Mouse (Mus musculus): Measurements from ENCODE around the gene Nrxn3. TPM values are rescaled to one million over a fixed set of nuclear protein-coding genes. Genes with fewer than 3 reads are reported as not detected.

Gene Nrxn3
- total RNA-seq, 2 experiments from 2014 or later, result 0.23 TPM; not detected in 1

DNA sequence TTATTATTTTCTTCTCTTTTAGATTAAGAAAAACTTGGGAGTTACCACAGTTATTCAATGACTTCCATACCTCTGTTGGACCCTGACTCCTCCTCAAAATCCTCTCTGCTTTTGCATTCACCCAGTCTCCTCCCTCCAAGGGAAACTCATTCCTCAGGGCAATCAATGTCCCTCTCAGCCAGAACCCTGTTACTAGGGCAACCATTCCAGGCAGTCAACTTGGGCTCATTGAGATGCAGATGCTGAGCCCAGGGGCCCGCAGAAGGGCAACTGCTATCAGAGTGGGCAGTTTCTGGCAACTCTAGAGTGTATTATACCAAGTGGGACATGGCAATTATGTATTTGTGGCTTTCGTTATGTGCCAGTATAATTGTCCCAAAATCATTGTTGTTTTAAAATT is 188.1 kb downstream of the Nrxn3 start:
- DNase-seq, result no peak

GRCm38 (mm10) chr12:88916752-88917151 is 194.1 kb downstream of the Nrxn3 start:
- no peak for DNase-seq
- intact Hi-C loops (cut with DNase I), result no loop called here

More for the DNA sequence above, 188.1 kb downstream of the Nrxn3 start:
- intact Hi-C loops (cut with DNase I), result no loop called here

- intact Hi-C loops (cut with DNase I), result no loop called here
- no peak for DNase-seq
These were observed 202.2 kb downstream of the Nrxn3 start for GRCm38 (mm10) chr12:88924896-88925295.

- DNase-seq, result no peak
- intact Hi-C loops (cut with DNase I), result no loop called here
These were observed 203.6 kb downstream of the Nrxn3 start for GRCm38 (mm10) chr12:88926306-88926705.

GRCm38 (mm10) chr12:88931713-88932112 is 209.0 kb downstream of the Nrxn3 start:
- DNase-seq, result no peak
- intact Hi-C loops (cut with DNase I), result no loop called here

GRCm38 (mm10) chr12:88939679-88940078 is 217.0 kb downstream of the Nrxn3 start:
- no peak for DNase-seq

DNA sequence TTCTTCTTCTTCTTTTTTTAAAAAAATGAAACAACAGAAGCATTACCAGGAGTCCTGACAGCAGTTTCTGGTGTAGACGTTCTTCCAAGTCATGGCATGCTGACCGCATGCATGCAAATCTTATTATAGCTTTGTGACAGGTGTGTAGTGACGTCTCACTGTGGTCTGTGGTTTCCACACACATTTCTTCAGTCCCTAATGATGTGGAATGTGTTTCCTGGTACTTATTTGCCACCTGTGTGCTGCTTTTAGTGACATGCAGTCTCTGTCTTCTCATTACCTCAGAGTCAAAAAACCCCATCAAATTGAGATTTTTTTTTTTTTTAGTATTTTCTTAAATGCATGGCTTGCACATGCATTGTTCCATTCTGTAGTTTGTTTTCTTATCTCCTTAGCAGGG is 222.3 kb downstream of the Nrxn3 start:
- intact Hi-C loops (cut with DNase I), result no loop called here
- DNase-seq, result no peak

More at GRCm38 (mm10) chr12:88939679-88940078, 217.0 kb downstream of the Nrxn3 start:
- intact Hi-C loops (cut with DNase I), result no loop called here

- intact Hi-C loops (cut with DNase I), result no loop called here
These were observed 227.2 kb downstream of the Nrxn3 start for GRCm38 (mm10) chr12:88949870-88950269.

DNA sequence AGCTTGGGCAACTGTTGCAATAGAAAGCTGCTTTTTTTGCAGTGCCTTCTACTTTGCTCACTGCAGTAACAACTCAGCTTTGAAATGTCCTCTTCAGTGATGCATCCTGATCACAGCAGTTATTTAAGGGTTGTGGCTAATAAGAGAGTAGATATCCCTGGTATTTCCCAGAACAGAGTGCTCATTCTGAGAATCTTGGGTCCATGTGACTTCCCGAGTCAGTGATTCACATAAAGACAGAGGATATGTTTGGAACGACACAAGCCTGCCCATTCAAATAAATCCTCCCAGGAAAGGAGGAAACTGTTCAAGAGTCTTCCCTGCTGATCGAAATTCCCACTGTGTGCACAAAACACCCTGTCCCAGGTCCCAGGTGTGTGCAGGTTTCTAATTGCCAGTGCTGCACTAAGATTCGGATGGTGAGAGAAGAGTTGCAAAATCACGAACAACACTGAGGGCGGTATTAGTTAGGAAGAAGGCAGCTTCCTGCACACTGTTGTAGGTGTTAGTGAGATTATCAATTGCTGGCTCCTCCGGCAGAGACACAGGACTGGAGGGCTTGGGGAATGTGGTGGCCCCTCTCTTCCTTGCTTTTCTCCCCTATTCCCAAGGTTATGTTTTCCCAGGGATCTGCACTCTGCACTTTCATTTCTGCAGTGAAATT is 230.4 kb downstream of the Nrxn3 start:
- intact Hi-C loops (cut with DNase I), result no loop called here
- DNase-seq, result no peak

More at GRCm38 (mm10) chr12:88949870-88950269, 227.2 kb downstream of the Nrxn3 start:
- no peak for DNase-seq

DNA sequence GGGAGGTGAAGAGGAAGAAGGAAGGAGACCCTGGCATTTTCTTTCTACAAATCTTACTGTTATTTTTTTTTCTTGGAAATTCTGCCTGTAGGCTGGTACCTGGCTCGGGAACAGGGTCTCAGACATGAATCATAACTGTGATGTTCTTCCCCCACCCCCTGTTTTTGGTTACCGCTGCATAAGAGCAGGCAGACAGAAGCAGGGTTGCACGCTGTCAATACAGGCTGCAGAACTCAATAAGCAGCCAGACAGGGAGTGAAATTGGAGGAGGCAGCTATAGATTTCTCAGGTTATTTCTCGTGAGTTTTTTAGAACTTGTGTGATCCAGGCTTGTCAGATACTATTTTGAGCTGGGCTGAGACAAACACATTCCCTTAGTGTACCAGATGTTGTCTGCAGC is 231.1 kb downstream of the Nrxn3 start:
- DNase-seq, result no peak
- intact Hi-C loops (cut with DNase I), result no loop called here

DNA sequence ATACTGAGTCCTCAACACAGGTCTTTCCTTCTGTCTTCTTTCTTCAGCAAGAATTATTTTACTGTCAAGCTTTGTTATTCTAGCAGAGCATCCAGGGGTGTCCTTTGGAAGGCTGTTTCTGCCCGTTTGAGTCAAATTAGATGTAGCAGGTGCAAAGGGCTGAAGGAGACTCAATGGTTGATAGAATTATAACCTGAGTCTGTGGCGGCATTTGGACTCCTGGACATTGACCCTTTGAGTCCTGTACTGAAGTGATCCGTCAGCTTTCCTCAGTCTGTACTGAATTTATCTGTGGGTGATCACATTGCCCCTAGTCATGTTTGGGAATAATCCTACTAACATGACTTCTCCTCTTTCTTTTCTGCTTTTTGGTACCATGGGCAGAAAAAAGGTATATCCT is 234.8 kb downstream of the Nrxn3 start:
- intact Hi-C loops (cut with DNase I), result no loop called here

DNA sequence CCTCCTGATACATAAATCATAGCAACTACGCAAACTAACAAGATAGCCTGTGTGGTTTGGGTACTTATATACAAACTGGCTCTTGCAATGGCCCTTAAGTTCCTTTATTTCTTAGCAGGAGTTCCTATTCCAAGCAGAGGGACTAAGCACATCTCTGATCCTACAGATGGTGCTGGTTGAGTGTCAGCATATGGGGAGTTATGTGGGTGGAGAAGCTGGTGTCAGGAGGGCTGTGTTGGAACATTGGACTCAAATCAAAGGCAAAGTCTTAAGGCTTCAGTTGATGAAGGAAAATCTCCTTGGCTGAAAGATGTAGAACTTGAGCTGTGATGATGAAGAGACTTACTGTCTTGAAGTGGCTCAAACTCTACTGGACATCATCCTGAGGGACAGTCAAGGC is 238.1 kb downstream of the Nrxn3 start:
- intact Hi-C loops (cut with DNase I), result no loop called here
- DNase-seq, result no peak

More for the DNA sequence above, 234.8 kb downstream of the Nrxn3 start:
- DNase-seq, result no peak

DNA sequence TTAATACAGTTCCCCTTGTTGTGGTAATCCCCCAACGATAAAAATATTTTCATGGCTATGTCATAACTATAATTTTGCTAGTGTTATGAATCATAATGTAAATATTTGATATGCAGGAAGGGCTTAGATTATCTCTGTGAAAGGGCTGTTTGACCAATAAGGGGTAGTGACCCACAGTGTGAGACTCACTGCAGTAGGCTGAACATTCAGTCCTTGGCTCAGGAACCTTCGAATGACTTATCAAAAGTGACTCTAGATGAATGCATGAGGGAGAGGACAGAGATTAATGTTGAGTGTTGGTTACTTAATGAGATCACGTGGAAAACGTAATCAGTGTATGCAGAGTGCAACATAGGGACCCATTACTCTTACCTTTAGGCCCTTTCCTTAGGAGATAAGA is 243.7 kb downstream of the Nrxn3 start:
- intact Hi-C loops (cut with DNase I), result no loop called here
- DNase-seq, result no peak

GRCm38 (mm10) chr12:88976621-88977020 is 253.9 kb downstream of the Nrxn3 start:
- intact Hi-C loops (cut with DNase I), result no loop called here
- DNase-seq, result no peak

DNA sequence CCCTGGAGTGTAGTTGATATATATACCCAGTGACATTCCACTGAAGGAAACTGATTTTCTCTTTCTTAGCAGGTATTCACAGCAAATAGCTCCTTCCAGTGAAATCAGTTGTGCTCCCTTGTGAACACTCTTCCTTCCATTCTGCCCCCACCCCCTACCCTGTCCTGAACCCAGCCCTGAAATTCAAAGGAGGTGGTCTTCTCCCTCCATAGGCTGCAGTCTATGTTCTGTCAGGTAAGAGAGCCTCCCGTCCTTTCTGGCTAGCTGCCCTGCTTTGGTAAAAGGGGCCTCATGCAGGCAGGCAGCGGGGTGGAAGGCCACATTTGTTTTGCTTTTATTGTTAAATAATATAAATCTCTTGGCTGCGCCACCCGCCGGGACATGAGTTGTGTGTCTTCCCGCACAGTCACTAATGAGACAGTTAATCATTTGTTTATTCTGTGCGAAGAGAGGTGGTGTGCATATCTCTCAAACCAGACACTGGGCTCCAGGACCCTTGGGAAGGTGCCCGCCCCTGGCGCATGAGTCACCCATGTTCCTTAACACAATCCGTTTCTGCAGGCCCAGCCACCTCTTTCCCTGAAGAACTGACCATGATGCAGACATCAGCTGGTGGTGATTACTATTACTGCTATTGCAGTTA is 261.1 kb downstream of the Nrxn3 start:
- no peak for DNase-seq
- intact Hi-C loops (cut with DNase I), result no loop called here

DNA sequence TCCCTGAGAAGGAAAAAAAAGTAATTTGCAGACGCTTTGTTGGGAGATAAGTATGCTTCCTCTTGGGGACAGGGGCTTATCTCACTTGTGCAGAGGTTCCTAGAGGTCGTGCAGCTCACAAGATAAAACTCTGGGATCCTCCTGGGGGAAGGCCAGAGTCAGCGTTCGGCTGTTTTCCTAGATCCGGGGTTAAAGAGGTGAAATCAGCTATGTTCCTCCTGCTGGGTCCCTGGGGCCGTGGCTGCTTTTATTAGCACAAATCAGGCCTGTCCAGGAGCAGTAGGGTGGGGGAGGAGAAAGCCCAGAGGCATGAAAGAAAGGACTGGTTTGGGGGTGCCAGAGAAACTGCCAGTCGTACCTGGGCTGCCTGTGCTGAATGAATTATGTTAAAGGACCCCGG is 261.7 kb downstream of the Nrxn3 start:
- DNase-seq, result no peak
- intact Hi-C loops (cut with DNase I), result no loop called here

GRCm38 (mm10) chr12:88984804-88985203 is 262.1 kb downstream of the Nrxn3 start:
- intact Hi-C loops (cut with DNase I), result no loop called here

DNA sequence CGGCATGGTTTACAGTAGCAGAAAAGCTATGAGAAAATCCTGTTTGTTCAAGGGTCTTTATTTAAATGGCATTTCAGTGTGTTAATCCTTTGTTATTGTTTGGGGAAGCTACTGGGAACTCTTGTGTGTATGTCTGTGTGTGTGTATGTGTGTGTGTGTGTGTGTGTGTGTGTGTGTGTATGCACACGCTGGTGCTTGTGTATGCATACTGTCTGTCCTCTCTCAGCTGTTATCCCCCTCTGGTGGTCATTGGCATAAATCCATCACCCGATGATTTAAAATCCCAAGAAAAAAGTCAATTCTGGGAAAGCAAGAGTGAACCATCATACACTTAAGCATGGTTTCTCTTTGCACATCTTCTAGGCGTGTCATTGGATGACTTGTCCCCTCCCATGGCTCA is 264.4 kb downstream of the Nrxn3 start:
- DNase-seq, result no peak
- intact Hi-C loops (cut with DNase I), result no loop called here

More at GRCm38 (mm10) chr12:88984804-88985203, 262.1 kb downstream of the Nrxn3 start:
- DNase-seq, result no peak

- intact Hi-C loops (cut with DNase I), result no loop called here
- no peak for DNase-seq
These were observed 268.1 kb downstream of the Nrxn3 start for GRCm38 (mm10) chr12:88990753-88991152.

GRCm38 (mm10) chr12:88992141-88992540 is 269.5 kb downstream of the Nrxn3 start:
- no peak for DNase-seq
- intact Hi-C loops (cut with DNase I), result no loop called here

DNA sequence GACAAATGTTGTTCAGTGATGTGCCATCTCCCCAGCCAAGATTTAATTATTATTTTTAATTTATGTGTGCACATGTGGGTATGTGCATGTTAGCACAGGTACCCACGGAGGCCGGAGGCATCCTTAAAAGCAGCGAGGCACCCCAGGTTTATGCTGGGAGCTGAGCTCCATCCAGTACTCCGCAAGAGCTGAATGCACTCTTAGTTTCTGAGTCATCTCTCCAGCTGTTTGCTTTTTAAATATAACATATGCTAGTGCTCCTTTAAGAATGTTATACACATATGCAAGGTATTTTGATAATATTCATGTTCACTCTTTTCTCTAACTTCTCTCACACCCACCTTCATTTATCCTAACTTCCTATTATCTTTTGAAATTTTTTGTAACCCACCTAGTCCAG is 271.1 kb downstream of the Nrxn3 start:
- intact Hi-C loops (cut with DNase I), result no loop called here
- no peak for DNase-seq

- intact Hi-C loops (cut with DNase I), result no loop called here
- no peak for DNase-seq
These were observed 293.8 kb downstream of the Nrxn3 start for GRCm38 (mm10) chr12:89016436-89016835.

All from gastrocnemius, postnatal 36 days (tissue).